Mouse (Mus musculus) stomach, postnatal 0 days (tissue): ENCODE measurements around the gene Usmg5.

Experiments
- CTCF ChIP-seq: IDR thresholded peaks from 2 replicates; pipeline ENCODE4 v1.5.1; 2016; ENCODE audit warnings: antibody characterized with exemption, low read depth, mild to moderate bottlenecking, moderate library complexity
- EP300 ChIP-seq: optimal IDR thresholded peaks from 2 replicates; pipeline ENCODE3; 2016; ENCODE audit warnings: antibody characterized with exemption

- peak; percentile 93 for TF ChIP-seq CTCF
- no peak for TF ChIP-seq EP300
Measured at GRCm38 (mm10) chr19:47121054-47121453, 30.6 kb upstream of the Usmg5 start.
